In genomic region chr6:37642701-37643121, GRCm38 (mm10) we compare ENCODE assay signal across 9 mouse cellular contexts.
DNase-seq lines count a peak whose midpoint lies in the region; ATAC-seq and TF ChIP-seq lines count a peak whose summit lies in the region.
"Had no signal": no experiment of that assay in that cellular context is flagged by ENCODE, and none has a peak within 500 bp of the region (broad histone marks: within the 10 kb centered on the region; RNA-seq: fewer than 3 reads in every experiment).

No protein-coding gene starts in this region.

- 42% methylated on average over 8 of the region's 8 CpGs for WGBS in liver, embryonic 12.5 days (ENCODE audit: insufficient replicate concordance)
- WGBS in hindbrain, embryonic 11.5 days, result 35% methylated on average over 8 of the region's 8 CpGs
- 8% methylated on average over 8 of the region's 8 CpGs for WGBS in midbrain, embryonic 15.5 days
- WGBS in kidney, adult 2 months, result 68% methylated on average over 8 of the region's 8 CpGs

- no peak overlapping the region for H3K9ac ChIP-seq in liver, embryonic 12.5 days
- no peak overlapping the region for H3K9ac ChIP-seq in hindbrain, embryonic 11.5 days (ENCODE audit: low read depth, low read length)
- H3K9ac ChIP-seq in midbrain, embryonic 15.5 days, result peak overlapping the region; percentile 24; the same call in 1 of the 2 replicates
- H3K9ac ChIP-seq: limb, embryonic 15.5 days had no signal

- H3K4me1 ChIP-seq in liver, embryonic 12.5 days, result no peaks in the 10 kb centered on the region
- H3K4me1 ChIP-seq in hindbrain, embryonic 11.5 days (replicated peaks; ENCODE audit: control insufficient read depth, insufficient read depth, low read length), result no peaks in the 10 kb centered on the region
- peaks cover 21% of the 10 kb centered on the region for H3K4me1 ChIP-seq in midbrain, embryonic 15.5 days
- H3K4me1 ChIP-seq in kidney, adult 2 months (ENCODE audit: control insufficient read depth, insufficient read depth, low read length), result no peaks in the 10 kb centered on the region

- H3K36me3 ChIP-seq in liver, embryonic 12.5 days, result no peaks in the 10 kb centered on the region
- no peaks in the 10 kb centered on the region for H3K36me3 ChIP-seq in hindbrain, embryonic 11.5 days (ENCODE audit: control insufficient read depth, insufficient read depth, low read length)
- no peaks in the 10 kb centered on the region for H3K36me3 ChIP-seq in midbrain, embryonic 15.5 days (replicated peaks)
- H3K36me3 ChIP-seq in kidney, adult 2 months (ENCODE audit: control insufficient read depth, insufficient read depth, low read length), result no peaks in the 10 kb centered on the region
- H3K36me3 ChIP-seq: limb, embryonic 15.5 days had no signal

- no peak for TF ChIP-seq CTCF in kidney, adult 2 months (conservative IDR thresholded peaks at IDR 0.05; ENCODE audit: insufficient read depth, insufficient read length, low read depth, low read length)

- H3K9me3 ChIP-seq in liver, embryonic 12.5 days (replicated peaks), result no peaks in the 10 kb centered on the region
- H3K9me3 ChIP-seq in hindbrain, embryonic 11.5 days (ENCODE audit: control insufficient read depth, low read length), result no peaks in the 10 kb centered on the region
- H3K9me3 ChIP-seq in midbrain, embryonic 15.5 days, result no peaks in the 10 kb centered on the region
- H3K9me3 ChIP-seq: limb, embryonic 15.5 days had no signal

- H3K27ac ChIP-seq in liver, embryonic 12.5 days, result no peak overlapping the region
- peak overlapping the region; percentile 82 for H3K27ac ChIP-seq in hindbrain, embryonic 11.5 days (ENCODE audit: low read depth, low read length)
- peak overlapping the region; percentile 88 for H3K27ac ChIP-seq in midbrain, embryonic 15.5 days
- H3K27ac ChIP-seq in kidney, adult 2 months (ENCODE audit: insufficient read depth, low read depth, low read length), result no peak overlapping the region
- H3K27ac ChIP-seq: limb, embryonic 15.5 days had no signal

- no peak overlapping the region for H3K4me3 ChIP-seq in liver, embryonic 12.5 days
- no peak overlapping the region for H3K4me3 ChIP-seq in hindbrain, embryonic 11.5 days (ENCODE audit: low read depth, low read length)
- peak overlapping the region; percentile 23 for H3K4me3 ChIP-seq in midbrain, embryonic 15.5 days
- no peak overlapping the region for H3K4me3 ChIP-seq in kidney, adult 2 months (ENCODE audit: insufficient read depth, low read depth, low read length)
- H3K4me3 ChIP-seq: limb, embryonic 15.5 days had no signal

- no peak for ATAC-seq in liver, embryonic 12.5 days
- ATAC-seq in hindbrain, embryonic 11.5 days (ENCODE audit: low FRiP score), result peak; percentile 83
- peak; percentile 90 for ATAC-seq in midbrain, embryonic 15.5 days (replicated peaks)

- H3K27me3 ChIP-seq in liver, embryonic 12.5 days (replicated peaks), result no peaks in the 10 kb centered on the region
- H3K27me3 ChIP-seq in hindbrain, embryonic 11.5 days (ENCODE audit: control insufficient read depth, insufficient read depth, low read length), result no peaks in the 10 kb centered on the region
- H3K27me3 ChIP-seq in midbrain, embryonic 15.5 days (replicated peaks), result no peaks in the 10 kb centered on the region
- no peaks in the 10 kb centered on the region for H3K27me3 ChIP-seq in kidney, adult 2 months (replicated peaks; ENCODE audit: control insufficient read depth, insufficient read depth, low read length)
- H3K27me3 ChIP-seq: limb, embryonic 15.5 days had no signal

- TF ChIP-seq POLR2A in kidney, adult 2 months (IDR thresholded peaks at IDR 0.05; ENCODE audit: low read depth, low read length), result no peak

- peak; percentile 24 for DNase-seq in liver
- peak; percentile 71 for DNase-seq in embryo, embryonic 11 days
- peak; percentile 79 for DNase-seq in hindbrain, embryonic 11.5 days (ENCODE audit: low spot score)
- DNase-seq in urinary bladder, postnatal 25 days (ENCODE audit: low spot score), result no peak
- no peak for DNase-seq in c-Kit-positive CD71-positive TER-119-positive erythroid progenitor cells, embryonic 14.5 days (ENCODE audit: low spot score)
- no peak for DNase-seq in kidney, adult 2 months

- no peak overlapping the region for H3K4me2 ChIP-seq in liver, embryonic 12.5 days
- 0 out of 2 replicates have a peak overlapping the region, but pooled peaks have one; percentile 25 for H3K4me2 ChIP-seq in hindbrain, embryonic 11.5 days (replicated peaks; ENCODE audit: low read depth, low read length)
- H3K4me2 ChIP-seq in midbrain, embryonic 15.5 days, result peak overlapping the region; percentile 42
- H3K4me2 ChIP-seq: limb, embryonic 15.5 days had no signal

Comparison
In these comparisons a context has a peak if more than half of its experiments do, and no peak if none do; other contexts are left out.
1. DNase-seq: peak in liver (single experiment), embryo, embryonic 11 days (single experiment) and hindbrain, embryonic 11.5 days (single experiment); none in urinary bladder, postnatal 25 days (single experiment), c-Kit-positive CD71-positive TER-119-positive erythroid progenitor cells, embryonic 14.5 days (single experiment) and kidney, adult 2 months (single experiment).
2. H3K27ac ChIP-seq: peak in hindbrain, embryonic 11.5 days (single experiment) and midbrain, embryonic 15.5 days (single experiment); none in liver, embryonic 12.5 days (single experiment) and kidney, adult 2 months (single experiment).